Mouse (Mus musculus): ENCODE measurements around the gene Cdip1. TPM values are rescaled to one million over a fixed set of nuclear protein-coding genes. Genes with fewer than 3 reads are reported as not detected.
"Not testable (repeated sequence)": the region's sequence is repeated elsewhere in the genome, so short reads cannot be mapped to it uniquely, and the experiment has no call there.

Cdip1 gene
- 83.2 and 91.1 TPM in 2 replicates for polyA plus RNA-seq (2015; fragmentation: Nextera tagmentation; extraction: Ambion mirVana)

GRCm38 (mm10) chr16:4789810-4790559 lies at the start of gene Cdip1:
Cdip1 (minus strand) TSS chr16:4790292.
- no peaks in the 10 kb centered on the region for H3K9me3 ChIP-seq
- peak within 1 kb of the TSS; percentile 80 for H3K4me3 ChIP-seq
- WGBS, result under 1% methylated on average over 51 of the region's 51 CpGs
- peak; percentile 99 for ATAC-seq (ENCODE audit: borderline replicate concordance, extremely low read depth, low FRiP score, low TSS enrichment)
- peak within 1 kb of the TSS; percentile 80 for H3K9ac ChIP-seq
- H3K36me3 ChIP-seq, result no peaks in the 10 kb centered on the region
- no peaks in the 10 kb centered on the region for H3K27me3 ChIP-seq
- peak within 1 kb of the TSS; percentile 93 for H3K27ac ChIP-seq
- H3K4me2 ChIP-seq, result peak within 1 kb of the TSS; percentile 71
- H3K4me1 ChIP-seq, result peaks cover 31% of the 10 kb centered on the region

GRCm38 (mm10) chr16:4839552-4839951 lies 49.5 kb upstream of the Cdip1 start:
- Histone ChIP-seq H3K9ac (no peak overlapping the region), H3K4me3 (no peak overlapping the region), H3K4me1 (0 out of 2 replicates have a peak, but pooled peaks cover 3% of the 10 kb centered on the region), H3K27ac (no peak overlapping the region), H3K27me3 (no peaks in the 10 kb centered on the region), H3K36me3 (no peaks in the 10 kb centered on the region), H3K9me3 (no peaks in the 10 kb centered on the region), H3K4me2 (no peak overlapping the region)
- ATAC-seq (ENCODE audit: borderline replicate concordance, extremely low read depth, low FRiP score, low TSS enrichment), result no peak
- 73% methylated on average over 3 of the region's 3 CpGs for WGBS

GRCm38 (mm10) chr16:4837631-4838030 lies 47.5 kb upstream of the Cdip1 start:
- no peak overlapping the region for H3K9ac ChIP-seq
- no peak overlapping the region for H3K27ac ChIP-seq
- ATAC-seq (ENCODE audit: borderline replicate concordance, extremely low read depth, low FRiP score, low TSS enrichment), result no peak
- H3K4me2 ChIP-seq, result no peak overlapping the region
- 0 out of 2 replicates have a peak, but pooled peaks cover 8% of the 10 kb centered on the region for H3K4me1 ChIP-seq
- H3K36me3 ChIP-seq, result no peaks in the 10 kb centered on the region
- no peaks in the 10 kb centered on the region for H3K27me3 ChIP-seq
- WGBS, result 80% methylated on average over 3 of the region's 3 CpGs
- H3K9me3 ChIP-seq, result no peaks in the 10 kb centered on the region
- H3K4me3 ChIP-seq, result no peak overlapping the region

- H3K4me2 ChIP-seq, result no peak within 1 kb of the TSS
- 0 out of 2 replicates have a peak, but pooled peaks cover 8% of the 10 kb centered on the region for H3K4me1 ChIP-seq
- H3K4me3 ChIP-seq, result no peak within 1 kb of the TSS
- H3K36me3 ChIP-seq, result no peaks in the 10 kb centered on the region
- 70% methylated on average over 3 of the region's 3 CpGs for WGBS
- H3K27me3 ChIP-seq, result no peaks in the 10 kb centered on the region
- no peak within 1 kb of the TSS for H3K9ac ChIP-seq
- ATAC-seq (ENCODE audit: borderline replicate concordance, extremely low read depth, low FRiP score, low TSS enrichment), result peak; percentile 46
- H3K27ac ChIP-seq, result peak within 1 kb of the TSS; percentile 5; the same call in 1 of the 2 replicates
- H3K9me3 ChIP-seq, result no peaks in the 10 kb centered on the region
These were observed 45.1 kb upstream of the Cdip1 start, which contains the start of gene 4930562C15Rik for GRCm38 (mm10) chr16:4835191-4835590. 4930562C15Rik (plus strand) TSS chr16:4835416.

GRCm38 (mm10) chr16:4833858-4834257 lies 43.8 kb upstream of the Cdip1 start:
- H3K4me1 ChIP-seq, result peaks cover 11% of the 10 kb centered on the region; the same call in 1 of the 2 replicates
- H3K9me3 ChIP-seq, result no peaks in the 10 kb centered on the region
- ATAC-seq (ENCODE audit: borderline replicate concordance, extremely low read depth, low FRiP score, low TSS enrichment), result no peak
- H3K27me3 ChIP-seq, result no peaks in the 10 kb centered on the region
- H3K4me2 ChIP-seq, result no peak overlapping the region
- H3K36me3 ChIP-seq, result no peaks in the 10 kb centered on the region
- WGBS, result 63% methylated on average over 2 of the region's 2 CpGs
- H3K9ac ChIP-seq, result no peak overlapping the region
- H3K27ac ChIP-seq, result no peak overlapping the region
- H3K4me3 ChIP-seq, result no peak overlapping the region

GRCm38 (mm10) chr16:4831650-4832419 lies 41.7 kb upstream of the Cdip1 start:
- H3K9me3 ChIP-seq, result no peaks in the 10 kb centered on the region
- ATAC-seq (ENCODE audit: borderline replicate concordance, extremely low read depth, low FRiP score, low TSS enrichment), result no peak
- no peak overlapping the region for H3K4me3 ChIP-seq
- H3K4me1 ChIP-seq, result peaks cover 11% of the 10 kb centered on the region; the same call in 1 of the 2 replicates
- H3K36me3 ChIP-seq, result no peaks in the 10 kb centered on the region
- H3K27me3 ChIP-seq, result no peaks in the 10 kb centered on the region
- no peak overlapping the region for H3K9ac ChIP-seq
- no peak overlapping the region for H3K4me2 ChIP-seq
- H3K27ac ChIP-seq, result no peak overlapping the region
- WGBS, result 56% methylated on average over 15 of the region's 15 CpGs

- Histone ChIP-seq H3K4me1 (peaks cover 8% of the 10 kb centered on the region; the same call in 1 of the 2 replicates), H3K4me2 (no peak overlapping the region), H3K36me3 (no peaks in the 10 kb centered on the region), H3K27ac (no peak overlapping the region), H3K9me3 (no peaks in the 10 kb centered on the region), H3K27me3 (no peaks in the 10 kb centered on the region), H3K9ac (no peak overlapping the region), H3K4me3 (no peak overlapping the region)
- ATAC-seq (ENCODE audit: borderline replicate concordance, extremely low read depth, low FRiP score, low TSS enrichment), result no peak
- WGBS, result 56% methylated on average over 6 of the region's 6 CpGs
These were observed 39.3 kb upstream of the Cdip1 start for GRCm38 (mm10) chr16:4829271-4829900.

GRCm38 (mm10) chr16:4827639-4828038 lies 37.5 kb upstream of the Cdip1 start:
- H3K9ac ChIP-seq, result no peak overlapping the region
- peaks cover 3% of the 10 kb centered on the region; the same call in 1 of the 2 replicates for H3K4me1 ChIP-seq
- H3K27ac ChIP-seq, result no peak overlapping the region
- 87% methylated on average over 5 of the region's 5 CpGs for WGBS
- no peak overlapping the region for H3K4me3 ChIP-seq
- no peaks in the 10 kb centered on the region for H3K27me3 ChIP-seq
- ATAC-seq (ENCODE audit: borderline replicate concordance, extremely low read depth, low FRiP score, low TSS enrichment), result no peak
- no peaks in the 10 kb centered on the region for H3K9me3 ChIP-seq
- no peak overlapping the region for H3K4me2 ChIP-seq
- no peaks in the 10 kb centered on the region for H3K36me3 ChIP-seq

GRCm38 (mm10) chr16:4824466-4824865 lies 34.4 kb upstream of the Cdip1 start:
- ATAC-seq (ENCODE audit: borderline replicate concordance, extremely low read depth, low FRiP score, low TSS enrichment); H3K9me3 ChIP-seq; H3K4me3 ChIP-seq; H3K36me3 ChIP-seq; H3K4me1 ChIP-seq; H3K4me2 ChIP-seq; H3K9ac ChIP-seq; H3K27ac ChIP-seq; H3K27me3 ChIP-seq: not testable (repeated sequence)
- 77% methylated on average over 5 of the region's 5 CpGs for WGBS

- no peaks in the 10 kb centered on the region for H3K27me3 ChIP-seq
- no peak for ATAC-seq (ENCODE audit: borderline replicate concordance, extremely low read depth, low FRiP score, low TSS enrichment)
- peaks cover 8% of the 10 kb centered on the region; the same call in 1 of the 2 replicates for H3K9me3 ChIP-seq
- H3K4me3 ChIP-seq, result no peak overlapping the region
- no peak overlapping the region for H3K27ac ChIP-seq
- H3K36me3 ChIP-seq, result no peaks in the 10 kb centered on the region
- no peaks in the 10 kb centered on the region for H3K4me1 ChIP-seq
- no peak overlapping the region for H3K4me2 ChIP-seq
- no peak overlapping the region for H3K9ac ChIP-seq
- 90% methylated on average over 3 of the region's 3 CpGs for whole genome bisulfite sequencing
These were observed 28.3 kb upstream of the Cdip1 start for GRCm38 (mm10) chr16:4818349-4818748.

GRCm38 (mm10) chr16:4796631-4797030 lies 6.5 kb upstream of the Cdip1 start:
- Histone ChIP-seq H3K4me3 (no peak overlapping the region), H3K4me1 (no peaks in the 10 kb centered on the region), H3K9me3 (no peaks in the 10 kb centered on the region), H3K27ac (no peak overlapping the region), H3K9ac (no peak overlapping the region), H3K36me3 (no peaks in the 10 kb centered on the region), H3K27me3 (no peaks in the 10 kb centered on the region), H3K4me2 (no peak overlapping the region)
- 57% methylated on average over 4 of the region's 4 CpGs for WGBS
- no peak for ATAC-seq (ENCODE audit: borderline replicate concordance, extremely low read depth, low FRiP score, low TSS enrichment)

Measured in lung, embryonic 15.5 days (tissue).